13 mouse cellular contexts compared by ENCODE assay signal in the genomic region with DNA sequence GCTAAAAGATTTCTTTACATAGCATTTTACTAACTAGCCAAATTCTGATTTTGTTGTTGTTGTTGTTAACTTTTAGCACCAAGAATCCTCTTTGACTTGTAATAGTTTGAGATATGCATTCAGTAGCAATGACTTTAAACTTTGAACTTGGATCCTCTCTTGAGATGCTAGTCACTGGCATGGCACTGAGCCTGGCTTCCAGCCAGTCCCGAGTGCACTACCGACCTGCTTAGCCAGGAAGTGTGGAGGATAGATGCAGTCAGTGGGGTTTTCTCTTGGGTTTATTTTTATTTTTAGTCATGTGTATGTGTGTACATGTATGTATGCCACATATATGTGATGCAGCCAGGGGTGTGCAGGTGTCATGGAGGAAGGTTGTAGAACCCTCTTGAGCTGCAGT. TPM values are rescaled to one million over a fixed set of nuclear protein-coding genes. Genes with fewer than 3 reads are reported as not detected.
"Had no signal": no experiment of that assay in that cellular context is flagged by ENCODE, and none has a peak within 500 bp of the region (broad histone marks: within the 10 kb centered on the region; RNA-seq: fewer than 3 reads in every experiment).

No protein-coding gene starts in this region.

- H3K4me3 ChIP-seq: layer of hippocampus, adult 2 months; limb, embryonic 10.5 days; liver, embryonic 15.5 days; lung, embryonic 15.5 days; megakaryocyte, embryonic 14.5 days; midbrain, embryonic 15.5 days; neural tube, embryonic 12.5 days had no signal

- H3K9me3 ChIP-seq: limb, embryonic 10.5 days; liver, embryonic 15.5 days; lung, embryonic 15.5 days; midbrain, embryonic 15.5 days; neural tube, embryonic 12.5 days had no signal

- H3K27me3 ChIP-seq: lung, embryonic 15.5 days; midbrain, embryonic 15.5 days; neural tube, embryonic 12.5 days had no signal

- H3K4me2 ChIP-seq: liver, embryonic 11.5 days; liver, embryonic 15.5 days; lung, embryonic 15.5 days; midbrain, embryonic 11.5 days; midbrain, embryonic 15.5 days; neural tube, embryonic 12.5 days had no signal

- ATAC-seq: midbrain, embryonic 15.5 days had no signal

- H3K27ac ChIP-seq: layer of hippocampus, adult 2 months; limb, embryonic 10.5 days; liver, embryonic 15.5 days; lung, embryonic 15.5 days; macrophage; midbrain, embryonic 15.5 days; neural tube, embryonic 12.5 days; stomach, postnatal 0 days had no signal

- DNase-seq: lung, postnatal 14 days; thymus, postnatal 4 days had no signal

- H3K4me1 ChIP-seq: liver, embryonic 15.5 days had no signal

- H3K9ac ChIP-seq: liver, embryonic 15.5 days; lung, embryonic 15.5 days; midbrain, embryonic 15.5 days; neural tube, embryonic 12.5 days had no signal

- H3K36me3 ChIP-seq: limb, embryonic 10.5 days; liver, embryonic 15.5 days; lung, embryonic 15.5 days; midbrain, embryonic 15.5 days; neural tube, embryonic 12.5 days had no signal

RNA-seq across cellular contexts. Expression of a gene that starts 17.7 kb away (rescaled TPM):
- polyA plus RNA-seq: liver, embryonic 15.5 days; macrophage had no signal
